Mouse (Mus musculus) small intestine, adult 2 months (tissue): Measurements from ENCODE around the gene Gimap8. TPM values are rescaled to one million over a fixed set of nuclear protein-coding genes. Genes with fewer than 3 reads are reported as not detected.
"Not testable (repeated sequence)": the region's sequence is repeated elsewhere in the genome, so short reads cannot be mapped to it uniquely, and the experiment has no call there.

ENCODE experiments used
- H3K27ac ChIP-seq: fragments of 200-500 bp; 2 replicates; pipeline ENCODE4 v1.5.1; 2012; ENCODE audit warnings: low read depth, low read length, control low read depth, inconsistent platforms; ENCODE audit not compliant: insufficient read depth
- H3K27me3 ChIP-seq: fragments of 200-500 bp; 2 replicates; pipeline ENCODE4 v1.6.1; 2012; ENCODE audit warnings: mild to moderate bottlenecking, moderate library complexity, low read length, inconsistent platforms; ENCODE audit not compliant: control insufficient read depth, insufficient read depth
- H3K36me3 ChIP-seq: fragments of 200-500 bp; 2 replicates; pipeline ENCODE4 v1.6.1; 2012; ENCODE audit warnings: mild to moderate bottlenecking, low read length, control low read depth, inconsistent platforms; ENCODE audit not compliant: control insufficient read depth, insufficient read depth
- H3K4me1 ChIP-seq: fragments of 200-500 bp; 2 replicates; pipeline ENCODE4 v1.6.1; 2012; ENCODE audit warnings: low read length, inconsistent platforms, mixed read lengths; ENCODE audit not compliant: control insufficient read depth, insufficient read depth, insufficient read length
- H3K4me3 ChIP-seq: fragments of 200-500 bp; 2 replicates; pipeline ENCODE4 v1.5.1; 2012; ENCODE audit warnings: low read depth, mild to moderate bottlenecking, control low read depth, inconsistent platforms, low read length, moderate library complexity
- CTCF ChIP-seq: fragments of 200-500 bp; IDR thresholded peaks from 2 replicates; pipeline ENCODE4 v1.5.1; 2012; ENCODE audit warnings: low read depth, mild to moderate bottlenecking, control low read depth, inconsistent platforms, low read length, moderate library complexity, mixed read lengths; ENCODE audit not compliant: insufficient replicate concordance, insufficient read length; ENCODE audit errors: extremely low read depth
- POLR2A ChIP-seq: fragments of 200-500 bp; IDR thresholded peaks from 2 replicates; pipeline ENCODE4 v1.6.1; 2012; ENCODE audit warnings: low read depth, mild to moderate bottlenecking, control low read depth, inconsistent platforms, low read length, moderate library complexity
- WGBS: fragments of 180-500 bp; shearing (Covaris S2); methylation state at CpG from one replicate; pipeline ENCODE4 v1.1.7; 2018; 5-methylcytosine and 5-hydroxymethylcytosine counted together
- polyA plus RNA-seq: library from polyadenylated mRNA; depleted of rRNA; stranded (reverse); fragments of >200 nt; gene quantifications from 2 replicates; pipeline ENCODE4 v1.2.3, GENCODE M21; 2012

The Gimap8 gene
- polyA plus RNA-seq, 1 experiment = 1.5 TPM

GRCm38 (mm10) chr6:48678391-48678790 is 31.4 kb downstream of the Gimap8 start:
- Histone ChIP-seq H3K4me1 (peaks cover 5% of the 10 kb centered on the region; the same call in 1 of the 2 replicates), H3K4me3 (no peak overlapping the region), H3K27me3 (no peaks in the 10 kb centered on the region), H3K36me3 (peaks cover 5% of the 10 kb centered on the region; the same call in 1 of the 2 replicates), H3K27ac (peak overlapping the region; percentile 22; the same call in 1 of the 2 replicates)
- TF ChIP-seq POLR2A (no peak), CTCF (no peak)
- 74% methylated on average over 4 of the region's 4 CpGs for WGBS

GRCm38 (mm10) chr6:48679701-48680100 is 32.7 kb downstream of the Gimap8 start:
- Histone ChIP-seq H3K36me3 (peaks cover 5% of the 10 kb centered on the region; the same call in 1 of the 2 replicates), H3K4me3 (no peak overlapping the region), H3K27me3 (no peaks in the 10 kb centered on the region), H3K27ac (peak overlapping the region; percentile 43; the same call in 1 of the 2 replicates), H3K4me1 (peaks cover 4% of the 10 kb centered on the region; the same call in 1 of the 2 replicates)
- 81% methylated on average over 6 of the region's 6 CpGs for WGBS
- TF ChIP-seq CTCF (no peak), POLR2A (no peak)

GRCm38 (mm10) chr6:48680421-48680820 is 33.4 kb downstream of the Gimap8 start:
- Histone ChIP-seq H3K27ac (peak overlapping the region; percentile 5; the same call in 1 of the 2 replicates), H3K27me3 (no peaks in the 10 kb centered on the region), H3K4me3 (no peak overlapping the region), H3K4me1 (0 out of 2 replicates have a peak, but pooled peaks cover 1% of the 10 kb centered on the region), H3K36me3 (peaks cover 5% of the 10 kb centered on the region; the same call in 1 of the 2 replicates)
- whole genome bisulfite sequencing = 67% methylated on average over 5 of the region's 5 CpGs
- TF ChIP-seq CTCF (no peak), POLR2A (no peak)

- WGBS = 67% methylated on average over 3 of the region's 3 CpGs
- Histone ChIP-seq H3K27me3 (no peaks in the 10 kb centered on the region), H3K36me3 (peaks cover 5% of the 10 kb centered on the region; the same call in 1 of the 2 replicates), H3K4me3 (no peak overlapping the region), H3K4me1 (no peaks in the 10 kb centered on the region), H3K27ac (peak overlapping the region; percentile 27)
- TF ChIP-seq POLR2A = no peak
- no peak for TF ChIP-seq CTCF
Observed at GRCm38 (mm10) chr6:48681472-48682090, 34.5 kb downstream of the Gimap8 start.

- H3K27me3 ChIP-seq = no peaks in the 10 kb centered on the region
- peak overlapping the region; percentile 27 for H3K27ac ChIP-seq
- no peak for TF ChIP-seq CTCF
- no peak for TF ChIP-seq POLR2A
- H3K4me3 ChIP-seq = no peak overlapping the region
- H3K4me1 ChIP-seq = no peaks in the 10 kb centered on the region
- 72% methylated on average over 4 of the region's 4 CpGs for WGBS
- peaks cover 5% of the 10 kb centered on the region; the same call in 1 of the 2 replicates for H3K36me3 ChIP-seq
Observed at GRCm38 (mm10) chr6:48682271-48682670, 35.2 kb downstream of the Gimap8 start.

GRCm38 (mm10) chr6:48683263-48683821 is 36.3 kb downstream of the Gimap8 start:
- not testable (repeated sequence) for H3K27me3 ChIP-seq, H3K36me3 ChIP-seq, H3K4me3 ChIP-seq, H3K4me1 ChIP-seq, H3K27ac ChIP-seq
- WGBS = 84% methylated on average over 4 of the region's 4 CpGs

- 52% methylated on average over 5 of the region's 5 CpGs for WGBS
- H3K27me3 ChIP-seq = no peaks in the 10 kb centered on the region
- peak within 1 kb of the TSS; percentile 75 for H3K27ac ChIP-seq
- no peaks in the 10 kb centered on the region for H3K36me3 ChIP-seq
- H3K4me1 ChIP-seq = no peaks in the 10 kb centered on the region
- H3K4me3 ChIP-seq = peak within 1 kb of the TSS; percentile 28
- TF ChIP-seq POLR2A (no peak), CTCF (no peak)
Observed at GRCm38 (mm10) chr6:48684319-48684718, 37.3 kb downstream of the Gimap8 start, which contains the start of gene Gimap4. Gene Gimap4 (plus strand): TSS chr6:48684549.
